Mouse (Mus musculus) kidney, embryonic 16.5 days (tissue): Measurements from ENCODE around the gene Sdhaf2. TPM values are rescaled to one million over a fixed set of nuclear protein-coding genes. Genes with fewer than 3 reads are reported as not detected.
A peak's percentile ranks its signal among the peaks of the same experiment; 100 is the strongest.
"Not testable (repeated sequence)": the region's sequence is repeated elsewhere in the genome, so short reads cannot be mapped to it uniquely, and the experiment has no call there.

Source experiments
- ATAC-seq: fragments of 200-750 bp; cut with Nextera tagmentation; 2 replicates; pipeline ENCODE4 v1.8.0; 2017; ENCODE audit warnings: moderate TSS enrichment; ENCODE audit not compliant: low FRiP score, low TSS enrichment
- H3K27ac ChIP-seq: fragments of 300-500 bp; sonication (generic); 2 replicates; pipeline ENCODE4 v1.5.1; 2014; ENCODE audit warnings: low read length
- H3K27me3 ChIP-seq: fragments of 300-500 bp; sonication (generic); 2 replicates; pipeline ENCODE4 v1.6.1; 2014; ENCODE audit warnings: low read length, control low read depth, mixed read lengths; ENCODE audit not compliant: insufficient read depth
- H3K36me3 ChIP-seq: fragments of 300-500 bp; sonication (generic); 2 replicates; pipeline ENCODE4 v1.6.1; 2014; ENCODE audit warnings: low read length, control low read depth, mixed read lengths; ENCODE audit not compliant: insufficient read depth
- H3K4me1 ChIP-seq: fragments of 300-500 bp; sonication (generic); 2 replicates; pipeline ENCODE4 v1.6.1; 2014; ENCODE audit warnings: low read length, control low read depth, mixed read lengths; ENCODE audit not compliant: insufficient read depth
- H3K4me2 ChIP-seq: fragments of 300-500 bp; sonication (generic); replicated peaks from 2 replicates; pipeline ENCODE4 v1.6.1; 2014; ENCODE audit warnings: low read depth, low read length
- H3K4me3 ChIP-seq: fragments of 300-500 bp; sonication (generic); 2 replicates; pipeline ENCODE4 v1.5.1; 2014; ENCODE audit warnings: mild to moderate bottlenecking, low read length
- H3K9ac ChIP-seq: fragments of 300-500 bp; sonication (generic); replicated peaks from 2 replicates; pipeline ENCODE4 v1.6.1; 2014; ENCODE audit warnings: low read length
- H3K9me3 ChIP-seq: fragments of 300-500 bp; sonication (generic); 2 replicates; pipeline ENCODE4 v1.6.1; 2016; ENCODE audit warnings: low read length, control low read depth
- WGBS: fragments of 180-500 bp; shearing (Covaris S2); extraction: QIAGEN DNeasy Blood & Tissue Kit; methylation state at CpG from one replicate; pipeline ENCODE4 v1.1.7; 2014; 5-methylcytosine and 5-hydroxymethylcytosine counted together
- polyA plus RNA-seq: library from polyadenylated mRNA; unstranded; fragments of >200 nt; fragmentation: Nextera tagmentation; extraction: Ambion mirVana; gene quantifications from 2 replicates; pipeline ENCODE4 v1.2.1, GENCODE M21; 2015

The Sdhaf2 gene
- polyA plus RNA-seq: 65.1 and 66.0 TPM in 2 replicates

GRCm38 (mm10) chr19:10525910-10526309, at the start of gene Sdhaf2:
TSS of gene Sdhaf2 (minus strand) at chr19:10526142.
- Histone ChIP-seq H3K27me3 (no peaks in the 10 kb centered on the region), H3K9ac (peak within 1 kb of the TSS; percentile 100), H3K27ac (peak within 1 kb of the TSS; percentile 99), H3K9me3 (no peaks in the 10 kb centered on the region), H3K4me2 (peak within 1 kb of the TSS; percentile 71), H3K4me3 (peak within 1 kb of the TSS; percentile 96), H3K4me1 (peaks cover 28% of the 10 kb centered on the region), H3K36me3 (peaks cover 15% of the 10 kb centered on the region; the same call in 1 of the 2 replicates)
- ATAC-seq: no peak
- WGBS: 0% methylated on average over 11 of the region's 11 CpGs

DNA sequence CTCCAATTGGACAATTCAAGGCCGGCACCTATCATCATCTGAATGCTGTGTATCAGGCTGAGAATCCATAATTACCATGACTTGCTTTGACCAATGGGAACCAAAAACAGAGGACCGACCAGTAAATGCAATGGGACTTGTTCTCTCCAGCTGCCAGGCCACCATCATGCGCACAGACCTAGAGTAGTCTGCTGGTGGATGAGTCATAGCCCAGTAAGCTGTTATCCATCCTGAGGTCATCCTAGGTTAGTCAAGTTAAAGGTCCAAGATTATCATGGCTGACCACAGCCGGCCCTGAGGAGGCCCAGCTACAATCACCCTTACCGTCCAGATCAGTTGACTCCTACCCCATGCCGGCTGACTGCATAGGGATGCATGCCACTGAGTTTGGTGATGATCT, 43.7 kb upstream of the Sdhaf2 start:
- Histone ChIP-seq H3K36me3 (peaks cover 29% of the 10 kb centered on the region), H3K4me2 (no peak overlapping the region), H3K27me3 (peaks cover 3% of the 10 kb centered on the region; the same call in 1 of the 2 replicates), H3K9ac (no peak overlapping the region), H3K4me1 (no peaks in the 10 kb centered on the region), H3K9me3 (no peaks in the 10 kb centered on the region), H3K4me3 (no peak overlapping the region), H3K27ac (no peak overlapping the region)
- 97% methylated on average over 6 of the region's 6 CpGs for WGBS
- ATAC-seq: no peak

DNA sequence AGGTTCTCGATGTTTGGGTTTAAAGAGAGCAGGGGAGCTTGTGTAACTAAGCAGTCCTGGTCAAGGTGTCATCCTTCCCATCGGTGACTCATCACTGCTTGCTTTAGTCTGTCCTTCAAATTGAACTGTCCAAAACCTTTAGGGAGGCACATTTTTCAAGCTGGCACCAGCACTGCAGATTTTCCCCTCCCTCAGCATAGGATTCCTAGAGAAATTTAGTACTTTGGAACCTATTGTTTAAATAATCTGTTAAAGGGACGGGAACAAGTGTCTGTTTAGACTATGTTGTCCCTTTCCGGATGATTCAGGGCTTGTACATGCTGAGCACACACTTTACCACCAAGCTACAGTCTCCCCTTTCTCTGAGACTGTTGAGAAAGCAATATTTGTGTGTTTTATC, 39.3 kb upstream of the Sdhaf2 start:
- no peak overlapping the region for H3K27ac ChIP-seq
- no peak overlapping the region for H3K9ac ChIP-seq
- WGBS: 78% methylated on average over 4 of the region's 4 CpGs
- no peaks in the 10 kb centered on the region for H3K9me3 ChIP-seq
- peaks cover 8% of the 10 kb centered on the region for H3K36me3 ChIP-seq
- H3K4me2 ChIP-seq: no peak overlapping the region
- H3K4me3 ChIP-seq: no peak overlapping the region
- H3K4me1 ChIP-seq: no peaks in the 10 kb centered on the region
- ATAC-seq: no peak
- H3K27me3 ChIP-seq: peaks cover 3% of the 10 kb centered on the region; the same call in 1 of the 2 replicates

GRCm38 (mm10) chr19:10564278-10564677, 38.3 kb upstream of the Sdhaf2 start:
- H3K4me3 ChIP-seq: no peak overlapping the region
- H3K36me3 ChIP-seq: no peaks in the 10 kb centered on the region
- no peak overlapping the region for H3K4me2 ChIP-seq
- no peaks in the 10 kb centered on the region for H3K4me1 ChIP-seq
- peaks cover 3% of the 10 kb centered on the region; the same call in 1 of the 2 replicates for H3K27me3 ChIP-seq
- H3K9me3 ChIP-seq: no peaks in the 10 kb centered on the region
- 87% methylated on average over 6 of the region's 6 CpGs for WGBS
- no peak for ATAC-seq
- H3K9ac ChIP-seq: no peak overlapping the region
- no peak overlapping the region for H3K27ac ChIP-seq

- H3K4me3 ChIP-seq: no peak overlapping the region
- peak overlapping the region; percentile 4; the same call in 1 of the 2 replicates for H3K27ac ChIP-seq
- H3K9me3 ChIP-seq: no peaks in the 10 kb centered on the region
- no peak for ATAC-seq
- H3K27me3 ChIP-seq: peaks cover 3% of the 10 kb centered on the region; the same call in 1 of the 2 replicates
- no peaks in the 10 kb centered on the region for H3K4me1 ChIP-seq
- H3K36me3 ChIP-seq: no peaks in the 10 kb centered on the region
- 73% methylated on average over 5 of the region's 5 CpGs for WGBS
- no peak overlapping the region for H3K9ac ChIP-seq
- H3K4me2 ChIP-seq: no peak overlapping the region
Observed at GRCm38 (mm10) chr19:10562351-10562750, 36.4 kb upstream of the Sdhaf2 start.

DNA sequence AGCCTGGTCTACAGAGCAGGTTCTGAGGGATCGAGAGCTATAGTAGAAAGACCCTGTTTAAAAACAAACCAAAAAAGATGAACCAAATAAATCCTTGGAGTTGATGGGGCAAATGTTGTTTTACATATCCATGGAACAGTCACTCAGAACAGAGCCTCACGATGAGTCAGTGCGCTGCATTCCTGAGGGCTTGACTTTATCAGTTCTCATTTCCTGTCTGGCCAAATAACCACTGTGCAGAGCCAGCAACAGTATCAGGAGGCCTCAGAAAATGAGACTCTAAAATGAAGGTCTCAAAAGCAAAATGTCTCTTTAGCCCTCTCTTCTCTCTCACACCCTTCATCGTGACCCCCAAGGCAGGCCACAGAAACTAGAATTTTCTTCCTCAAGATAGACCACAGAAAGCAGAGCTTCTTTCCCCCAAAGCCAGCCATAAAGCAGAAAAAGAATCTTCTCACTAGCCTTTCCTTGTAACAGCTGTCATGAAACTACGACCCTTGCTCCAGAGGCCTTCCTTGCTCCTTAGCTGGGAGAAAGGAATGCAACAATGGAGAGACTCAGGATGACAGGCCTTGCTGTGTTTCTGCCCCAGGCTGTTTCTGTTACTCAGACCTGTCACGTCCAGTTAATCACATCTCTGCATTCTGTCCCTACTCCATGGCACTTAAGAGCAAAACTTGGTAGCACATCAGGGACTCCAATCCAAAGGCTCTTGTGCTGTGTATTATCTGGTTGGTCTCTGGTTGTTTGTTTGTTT, 35.8 kb upstream of the Sdhaf2 start:
- 49% methylated on average over 6 of the region's 6 CpGs for WGBS
- Histone ChIP-seq H3K9me3 (no peaks in the 10 kb centered on the region), H3K27me3 (peaks cover 3% of the 10 kb centered on the region; the same call in 1 of the 2 replicates), H3K4me3 (no peak overlapping the region), H3K36me3 (no peaks in the 10 kb centered on the region), H3K9ac (no peak overlapping the region), H3K4me1 (no peaks in the 10 kb centered on the region), H3K4me2 (no peak overlapping the region), H3K27ac (peak overlapping the region; percentile 4; the same call in 1 of the 2 replicates)
- ATAC-seq: no peak

DNA sequence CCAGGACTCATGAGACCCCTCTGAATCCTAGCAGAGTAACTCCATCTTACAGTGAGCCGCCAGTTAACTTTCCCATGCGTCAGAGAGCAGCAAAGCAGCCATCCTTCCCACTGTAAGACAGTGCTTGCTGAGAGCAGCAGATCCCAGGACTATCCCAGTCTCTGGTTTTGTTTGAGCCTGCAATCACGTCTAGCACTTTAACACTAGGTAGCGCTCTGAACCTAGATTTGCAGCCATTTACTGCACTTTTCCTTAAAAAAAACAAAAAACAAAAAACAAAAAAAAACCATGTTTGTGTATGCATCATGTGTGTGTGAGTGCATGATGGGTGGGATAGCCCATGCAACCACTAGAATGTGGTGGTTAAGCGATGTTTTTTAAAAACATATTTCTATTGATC, 34.2 kb upstream of the Sdhaf2 start:
- Histone ChIP-seq H3K27me3 (no peaks in the 10 kb centered on the region), H3K27ac (no peak overlapping the region), H3K9me3 (no peaks in the 10 kb centered on the region), H3K36me3 (no peaks in the 10 kb centered on the region), H3K9ac (no peak overlapping the region), H3K4me1 (peaks cover 8% of the 10 kb centered on the region), H3K4me2 (no peak overlapping the region), H3K4me3 (no peak overlapping the region)
- 42% methylated on average over 5 of the region's 5 CpGs for WGBS
- ATAC-seq: no peak

DNA sequence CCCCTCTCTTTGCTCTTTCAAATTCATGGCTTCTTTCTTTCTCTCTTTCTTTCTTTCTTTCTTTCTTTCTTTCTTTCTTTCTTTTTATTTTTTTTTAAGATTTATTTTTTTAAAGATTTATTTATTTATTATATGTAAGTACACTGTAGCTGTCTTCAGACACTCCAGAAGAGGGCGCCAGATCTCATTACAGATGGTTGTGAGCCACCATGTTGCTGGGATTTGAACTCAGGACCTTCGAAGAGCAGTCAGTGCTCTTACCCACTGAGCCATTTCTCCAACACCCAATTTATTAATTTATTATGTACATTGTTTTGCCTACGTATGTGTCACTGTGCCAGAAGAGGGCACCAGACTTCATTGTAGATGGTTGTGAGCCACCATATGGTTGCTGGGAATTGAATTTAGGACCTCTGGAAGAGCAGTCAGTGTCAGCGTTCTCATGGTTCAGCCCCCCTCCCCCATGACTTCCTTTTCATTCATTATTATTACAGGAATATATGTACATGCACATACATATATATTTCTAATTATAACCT, 32.0 kb upstream of the Sdhaf2 start:
- not testable (repeated sequence) for H3K27me3 ChIP-seq, H3K9ac ChIP-seq, H3K36me3 ChIP-seq, ATAC-seq, H3K4me3 ChIP-seq, H3K27ac ChIP-seq, H3K4me2 ChIP-seq, H3K9me3 ChIP-seq
- peaks cover 13% of the 10 kb centered on the region for H3K4me1 ChIP-seq
- 76% methylated on average over 4 of the region's 4 CpGs for WGBS

GRCm38 (mm10) chr19:10557430-10557829, 31.5 kb upstream of the Sdhaf2 start:
- no peak overlapping the region for H3K4me2 ChIP-seq
- H3K27me3 ChIP-seq: no peaks in the 10 kb centered on the region
- ATAC-seq: no peak
- no peak overlapping the region for H3K4me3 ChIP-seq
- H3K9ac ChIP-seq: no peak overlapping the region
- 45% methylated on average over 2 of the region's 2 CpGs for WGBS
- peaks cover 13% of the 10 kb centered on the region for H3K4me1 ChIP-seq
- H3K27ac ChIP-seq: no peak overlapping the region
- no peaks in the 10 kb centered on the region for H3K9me3 ChIP-seq
- no peaks in the 10 kb centered on the region for H3K36me3 ChIP-seq

- Histone ChIP-seq H3K4me1 (peaks cover 13% of the 10 kb centered on the region), H3K4me3 (no peak overlapping the region), H3K27ac (no peak overlapping the region), H3K9ac (no peak overlapping the region), H3K27me3 (no peaks in the 10 kb centered on the region), H3K36me3 (no peaks in the 10 kb centered on the region), H3K4me2 (no peak overlapping the region), H3K9me3 (no peaks in the 10 kb centered on the region)
- ATAC-seq: no peak
- WGBS: 49% methylated on average over 2 of the region's 2 CpGs
Observed at GRCm38 (mm10) chr19:10557001-10557400, 31.1 kb upstream of the Sdhaf2 start.
